Mouse (Mus musculus) kidney, embryonic 16.5 days (tissue): ENCODE measurements around the gene Top2a. TPM values are rescaled to one million over a fixed set of nuclear protein-coding genes. Genes with fewer than 3 reads are reported as not detected.

Experiments used
- ATAC-seq: fragments of 200-750 bp; cut with Nextera tagmentation; 2 replicates; pipeline ENCODE4 v1.8.0; 2017; ENCODE audit warnings: moderate TSS enrichment; ENCODE audit not compliant: low FRiP score, low TSS enrichment
- H3K27ac ChIP-seq: fragments of 300-500 bp; sonication (generic); 2 replicates; pipeline ENCODE4 v1.5.1; 2014; ENCODE audit warnings: low read length
- H3K27me3 ChIP-seq: fragments of 300-500 bp; sonication (generic); 2 replicates; pipeline ENCODE4 v1.6.1; 2014; ENCODE audit warnings: low read length, control low read depth, mixed read lengths; ENCODE audit not compliant: insufficient read depth
- H3K36me3 ChIP-seq: fragments of 300-500 bp; sonication (generic); 2 replicates; pipeline ENCODE4 v1.6.1; 2014; ENCODE audit warnings: low read length, control low read depth, mixed read lengths; ENCODE audit not compliant: insufficient read depth
- H3K4me1 ChIP-seq: fragments of 300-500 bp; sonication (generic); 2 replicates; pipeline ENCODE4 v1.6.1; 2014; ENCODE audit warnings: low read length, control low read depth, mixed read lengths; ENCODE audit not compliant: insufficient read depth
- H3K4me2 ChIP-seq: fragments of 300-500 bp; sonication (generic); replicated peaks from 2 replicates; pipeline ENCODE4 v1.6.1; 2014; ENCODE audit warnings: low read depth, low read length
- H3K4me3 ChIP-seq: fragments of 300-500 bp; sonication (generic); 2 replicates; pipeline ENCODE4 v1.5.1; 2014; ENCODE audit warnings: mild to moderate bottlenecking, low read length
- H3K9ac ChIP-seq: fragments of 300-500 bp; sonication (generic); replicated peaks from 2 replicates; pipeline ENCODE4 v1.6.1; 2014; ENCODE audit warnings: low read length
- H3K9me3 ChIP-seq: fragments of 300-500 bp; sonication (generic); 2 replicates; pipeline ENCODE4 v1.6.1; 2016; ENCODE audit warnings: low read length, control low read depth
- WGBS: fragments of 180-500 bp; shearing (Covaris S2); extraction: QIAGEN DNeasy Blood & Tissue Kit; methylation state at CpG from one replicate; pipeline ENCODE4 v1.1.7; 2014; 5-methylcytosine and 5-hydroxymethylcytosine counted together
- polyA plus RNA-seq: library from polyadenylated mRNA; unstranded; fragments of >200 nt; fragmentation: Nextera tagmentation; extraction: Ambion mirVana; gene quantifications from 2 replicates; pipeline ENCODE4 v1.2.1, GENCODE M21; 2015

Top2a gene
- polyA plus RNA-seq, 1 experiment from 2014 or later = 213 TPM

- Histone ChIP-seq H3K9me3 (no peaks in the 10 kb centered on the region), H3K36me3 (peaks cover 14% of the 10 kb centered on the region; the same call in 1 of the 2 replicates), H3K4me2 (peak overlapping the region; percentile 39; the same call in 1 of the 2 replicates), H3K4me1 (peaks cover 64% of the 10 kb centered on the region), H3K9ac (no peak overlapping the region), H3K27ac (peak overlapping the region; percentile 87), H3K27me3 (no peaks in the 10 kb centered on the region), H3K4me3 (no peak overlapping the region)
- no peak for ATAC-seq
- WGBS = 26% methylated on average over 13 of the region's 13 CpGs
These were observed 70.1 kb downstream of the Top2a start for GRCm38 (mm10) chr11:98953835-98954320.

- H3K4me3 ChIP-seq = no peak overlapping the region
- WGBS = 26% methylated on average over 2 of the region's 2 CpGs
- H3K36me3 ChIP-seq = peaks cover 14% of the 10 kb centered on the region; the same call in 1 of the 2 replicates
- no peak overlapping the region for H3K4me2 ChIP-seq
- no peaks in the 10 kb centered on the region for H3K9me3 ChIP-seq
- no peak overlapping the region for H3K9ac ChIP-seq
- H3K4me1 ChIP-seq = peaks cover 62% of the 10 kb centered on the region
- no peaks in the 10 kb centered on the region for H3K27me3 ChIP-seq
- no peak for ATAC-seq
- H3K27ac ChIP-seq = no peak overlapping the region
These were observed 70.6 kb downstream of the Top2a start for GRCm38 (mm10) chr11:98953361-98953760.

DNA sequence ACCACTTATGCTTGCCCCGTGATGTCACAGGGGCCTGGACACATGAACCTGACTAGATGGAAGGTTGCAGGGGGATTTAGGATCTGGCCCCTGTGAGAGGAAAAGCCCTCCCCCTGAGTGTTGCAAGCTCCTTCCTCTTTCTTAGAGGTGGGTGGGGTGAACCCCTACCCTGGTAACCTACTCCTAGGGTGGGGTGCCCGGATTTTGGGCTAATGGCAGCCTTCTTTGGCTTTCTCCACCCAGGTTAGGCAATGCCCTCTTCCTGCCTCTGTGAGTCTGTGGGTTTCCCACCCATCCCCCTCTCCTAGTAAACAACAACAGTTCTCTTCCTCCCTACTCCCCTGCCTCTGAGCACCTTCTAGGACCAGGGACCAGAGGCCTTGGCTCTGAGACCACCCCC lies 71.3 kb downstream of the Top2a start:
- Histone ChIP-seq H3K4me3 (no peak overlapping the region), H3K4me2 (no peak overlapping the region), H3K36me3 (peaks cover 14% of the 10 kb centered on the region; the same call in 1 of the 2 replicates), H3K9ac (0 out of 2 replicates have a peak overlapping the region, but pooled peaks have one; percentile 18), H3K4me1 (peaks cover 63% of the 10 kb centered on the region), H3K9me3 (no peaks in the 10 kb centered on the region), H3K27me3 (no peaks in the 10 kb centered on the region), H3K27ac (no peak overlapping the region)
- WGBS = 73% methylated on average over 2 of the region's 2 CpGs
- ATAC-seq = no peak

- Histone ChIP-seq H3K4me3 (no peak overlapping the region), H3K9ac (no peak overlapping the region; the same call in 1 of the 2 replicates), H3K27me3 (no peaks in the 10 kb centered on the region), H3K9me3 (no peaks in the 10 kb centered on the region), H3K27ac (no peak overlapping the region), H3K36me3 (peaks cover 14% of the 10 kb centered on the region; the same call in 1 of the 2 replicates), H3K4me1 (peaks cover 69% of the 10 kb centered on the region), H3K4me2 (no peak overlapping the region)
- ATAC-seq = no peak
- 71% methylated on average over 1 of the region's 1 CpGs for WGBS
These were observed 71.9 kb downstream of the Top2a start for GRCm38 (mm10) chr11:98952111-98952510.

DNA sequence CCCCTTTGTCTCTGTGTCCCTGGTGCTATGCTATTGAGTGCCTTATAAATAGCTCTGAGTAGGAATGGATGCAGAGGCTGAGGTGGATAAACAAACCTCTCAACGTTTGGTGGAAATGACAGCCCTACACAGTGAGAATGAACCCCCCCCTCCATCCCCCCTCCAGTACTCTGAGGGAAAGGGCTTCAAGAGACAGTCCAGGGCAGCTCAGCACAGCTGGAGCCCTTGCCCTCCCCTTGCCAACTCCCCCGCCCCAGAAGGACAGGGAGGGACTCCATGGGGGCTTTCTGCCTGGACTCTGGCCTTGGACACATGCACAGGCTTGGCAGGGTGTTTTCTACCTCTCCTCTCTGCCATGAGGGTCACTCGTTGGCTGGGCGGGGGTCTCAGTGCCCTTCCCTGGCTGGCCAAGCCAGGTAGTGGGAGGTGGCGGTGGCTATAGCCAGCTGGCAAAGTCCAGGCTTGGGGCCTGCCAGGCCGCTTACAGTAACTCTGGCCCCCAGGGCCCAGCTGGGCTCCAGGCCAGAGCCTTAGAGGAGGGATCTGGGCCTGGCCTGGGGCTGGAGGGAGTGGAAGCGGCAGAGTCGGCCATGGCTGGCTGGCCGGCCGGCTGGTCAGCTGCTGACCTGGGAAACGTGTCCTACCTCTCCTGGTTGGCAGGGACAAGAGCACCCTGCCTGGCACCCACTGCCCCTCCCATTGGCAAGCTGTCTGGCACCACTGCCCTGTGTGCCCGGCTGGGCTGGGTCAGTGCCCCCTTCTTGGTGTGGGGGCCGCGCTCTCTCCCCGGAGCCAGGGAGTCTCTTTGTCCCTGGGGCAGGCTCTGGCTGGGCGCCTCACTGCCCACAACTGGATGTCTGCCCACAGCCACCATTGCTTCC lies 72.7 kb downstream of the Top2a start:
- peaks cover 14% of the 10 kb centered on the region; the same call in 1 of the 2 replicates for H3K36me3 ChIP-seq
- ATAC-seq = peak; percentile 74
- peak overlapping the region; percentile 28; the same call in 1 of the 2 replicates for H3K4me2 ChIP-seq
- peak overlapping the region; percentile 94 for H3K27ac ChIP-seq
- H3K27me3 ChIP-seq = no peaks in the 10 kb centered on the region
- 30% methylated on average over 14 of the region's 16 CpGs for WGBS
- H3K9ac ChIP-seq = peak overlapping the region; percentile 60
- no peak overlapping the region for H3K4me3 ChIP-seq
- H3K4me1 ChIP-seq = peaks cover 71% of the 10 kb centered on the region
- no peaks in the 10 kb centered on the region for H3K9me3 ChIP-seq

GRCm38 (mm10) chr11:98950484-98950883 lies 73.5 kb downstream of the Top2a start:
- Histone ChIP-seq H3K9me3 (no peaks in the 10 kb centered on the region), H3K36me3 (peaks cover 14% of the 10 kb centered on the region; the same call in 1 of the 2 replicates), H3K4me3 (no peak overlapping the region), H3K27ac (peak overlapping the region; percentile 94), H3K4me1 (peaks cover 71% of the 10 kb centered on the region), H3K27me3 (no peaks in the 10 kb centered on the region), H3K9ac (no peak overlapping the region), H3K4me2 (no peak overlapping the region)
- no peak for ATAC-seq
- WGBS = 87% methylated on average over 9 of the region's 9 CpGs

- no peak overlapping the region for H3K9ac ChIP-seq
- no peak overlapping the region for H3K4me3 ChIP-seq
- no peak overlapping the region; the same call in 1 of the 2 replicates for H3K27ac ChIP-seq
- H3K4me2 ChIP-seq = no peak overlapping the region
- H3K36me3 ChIP-seq = peaks cover 14% of the 10 kb centered on the region; the same call in 1 of the 2 replicates
- no peak for ATAC-seq
- WGBS = 92% methylated on average over 7 of the region's 7 CpGs
- H3K4me1 ChIP-seq = peaks cover 71% of the 10 kb centered on the region
- no peaks in the 10 kb centered on the region for H3K27me3 ChIP-seq
- H3K9me3 ChIP-seq = no peaks in the 10 kb centered on the region
These were observed 74.0 kb downstream of the Top2a start for GRCm38 (mm10) chr11:98949958-98950460.

- H3K27me3 ChIP-seq = no peaks in the 10 kb centered on the region
- no peak overlapping the region for H3K4me3 ChIP-seq
- 77% methylated on average over 12 of the region's 12 CpGs for WGBS
- no peak overlapping the region; the same call in 1 of the 2 replicates for H3K9ac ChIP-seq
- H3K27ac ChIP-seq = no peak overlapping the region
- no peaks in the 10 kb centered on the region for H3K9me3 ChIP-seq
- peaks cover 14% of the 10 kb centered on the region; the same call in 1 of the 2 replicates for H3K36me3 ChIP-seq
- peaks cover 71% of the 10 kb centered on the region for H3K4me1 ChIP-seq
- ATAC-seq = no peak
- H3K4me2 ChIP-seq = no peak overlapping the region
These were observed 74.6 kb downstream of the Top2a start for GRCm38 (mm10) chr11:98949242-98949957.

DNA sequence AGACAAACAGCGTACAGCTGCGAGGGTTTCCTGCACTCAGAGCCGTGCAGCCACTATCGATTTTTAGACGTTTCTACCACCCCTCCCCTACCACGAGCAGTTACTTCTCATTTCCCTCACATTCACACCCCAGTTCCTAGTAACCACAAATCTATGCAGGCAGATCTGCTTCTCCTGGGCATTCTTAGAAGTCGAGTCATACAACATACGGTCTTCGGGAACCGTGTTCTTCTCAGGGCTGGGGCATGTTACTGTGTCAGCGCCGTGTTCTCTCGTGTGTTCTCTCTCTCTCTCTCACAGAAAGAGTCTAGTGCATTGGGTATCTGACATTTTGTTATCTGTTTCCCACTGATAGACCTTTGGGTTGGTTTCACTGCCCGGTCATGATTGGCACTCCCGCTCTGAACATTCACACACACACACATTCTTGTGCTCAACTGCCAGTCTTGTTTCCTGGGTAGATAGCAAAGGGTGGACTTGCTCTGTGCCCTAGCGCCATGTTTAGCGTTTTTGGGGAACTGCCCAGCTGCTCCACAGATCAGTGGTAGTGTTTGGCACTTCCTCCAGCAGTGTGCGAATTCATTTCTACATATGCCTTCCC lies 75.9 kb downstream of the Top2a start:
- Histone ChIP-seq H3K27ac (no peak overlapping the region), H3K9ac (no peak overlapping the region), H3K4me1 (peaks cover 71% of the 10 kb centered on the region), H3K27me3 (no peaks in the 10 kb centered on the region), H3K4me2 (no peak overlapping the region), H3K4me3 (no peak overlapping the region), H3K9me3 (no peaks in the 10 kb centered on the region), H3K36me3 (peaks cover 14% of the 10 kb centered on the region; the same call in 1 of the 2 replicates)
- WGBS = 65% methylated on average over 18 of the region's 18 CpGs
- ATAC-seq = no peak
